Mouse (Mus musculus): Measurements from ENCODE around the gene Hist1h1c. TPM values are rescaled to one million over a fixed set of nuclear protein-coding genes. Genes with fewer than 3 reads are reported as not detected.
A peak's percentile ranks its signal among the peaks of the same experiment; 100 is the strongest.
"Not testable (repeated sequence)": the region's sequence is repeated elsewhere in the genome, so short reads cannot be mapped to it uniquely, and the experiment has no call there.

Hist1h1c gene
- polyA plus RNA-seq, 1 experiment from 2014 or later: 17.2 TPM

DNA sequence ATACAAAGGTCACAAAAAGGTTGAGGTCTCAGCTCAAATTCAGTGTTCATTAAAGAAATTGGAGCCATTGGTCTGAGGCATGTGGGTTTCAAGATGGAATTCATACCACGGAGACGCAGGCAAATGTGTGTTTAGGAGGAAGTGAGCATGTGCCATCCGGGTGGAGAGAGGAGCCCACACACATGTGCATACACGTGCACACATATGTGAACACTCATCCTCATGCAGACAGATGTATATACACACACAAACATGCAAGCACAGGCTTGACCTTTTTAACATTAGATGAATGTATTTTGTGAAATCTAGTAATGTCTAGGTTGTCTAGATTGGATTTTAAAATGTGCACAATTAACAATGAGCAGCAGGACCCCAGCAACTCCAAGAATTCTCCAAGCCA lies 36.4 kb upstream of the Hist1h1c start:
- 84% methylated on average over 4 of the region's 4 CpGs for WGBS
- no peaks in the 10 kb centered on the region for H3K9me3 ChIP-seq
- H3K36me3 ChIP-seq: no peaks in the 10 kb centered on the region
- no peaks in the 10 kb centered on the region for H3K27me3 ChIP-seq (ENCODE audit: insufficient read depth, poor library complexity, severe bottlenecking)
- H3K27ac ChIP-seq: no peak overlapping the region
- no peak overlapping the region for H3K4me3 ChIP-seq
- no peak for DNase-seq (ENCODE audit: low spot score)
- peaks cover 8% of the 10 kb centered on the region; the same call in 1 of the 2 replicates for H3K4me1 ChIP-seq

- WGBS: 90% methylated on average over 2 of the region's 2 CpGs
- peak; percentile 9 for DNase-seq (ENCODE audit: low spot score)
- not testable (repeated sequence) for H3K27ac ChIP-seq; H3K9me3 ChIP-seq; H3K4me3 ChIP-seq; H3K36me3 ChIP-seq; H3K4me1 ChIP-seq; H3K27me3 ChIP-seq (ENCODE audit: insufficient read depth, poor library complexity, severe bottlenecking)
Measured at GRCm38 (mm10) chr13:23702801-23703200, 35.8 kb upstream of the Hist1h1c start.

- 78% methylated on average over 7 of the region's 7 CpGs for WGBS
Measured at GRCm38 (mm10) chr13:23705751-23706356, 32.8 kb upstream of the Hist1h1c start.

DNA sequence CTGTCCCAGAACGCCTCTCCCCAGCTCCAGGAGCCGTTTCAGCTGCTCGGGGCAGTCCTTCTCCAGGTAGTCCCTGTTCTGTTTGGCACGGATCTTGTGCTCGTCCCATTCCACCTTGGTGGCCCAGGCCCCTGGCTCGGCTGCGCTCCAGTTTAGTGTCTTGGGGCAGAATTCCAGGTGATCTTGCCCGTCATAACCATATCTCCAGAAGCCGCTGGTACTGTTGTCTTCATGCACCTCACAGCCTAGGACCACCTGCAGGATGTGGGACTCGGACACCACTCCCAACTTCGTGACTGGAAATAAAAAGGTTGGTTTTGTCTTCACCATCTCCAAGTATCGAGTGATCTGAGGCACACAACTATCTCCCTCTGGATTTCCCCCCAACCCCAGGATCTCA lies 31.8 kb upstream of the Hist1h1c start:
- peaks cover 28% of the 10 kb centered on the region for H3K4me1 ChIP-seq
- H3K36me3 ChIP-seq: no peaks in the 10 kb centered on the region
- 90% methylated on average over 12 of the region's 12 CpGs for WGBS
- no peak overlapping the region for H3K27ac ChIP-seq
- no peaks in the 10 kb centered on the region for H3K9me3 ChIP-seq
- no peaks in the 10 kb centered on the region for H3K27me3 ChIP-seq (ENCODE audit: insufficient read depth, poor library complexity, severe bottlenecking)
- H3K4me3 ChIP-seq: no peak overlapping the region
- no peak for DNase-seq (ENCODE audit: low spot score)

More at GRCm38 (mm10) chr13:23705751-23706356, 32.8 kb upstream of the Hist1h1c start:
- no peak overlapping the region for H3K4me3 ChIP-seq
- H3K4me1 ChIP-seq: peaks cover 29% of the 10 kb centered on the region
- H3K36me3 ChIP-seq: no peaks in the 10 kb centered on the region
- H3K27me3 ChIP-seq (ENCODE audit: insufficient read depth, poor library complexity, severe bottlenecking): no peaks in the 10 kb centered on the region
- H3K27ac ChIP-seq: 0 out of 2 replicates have a peak overlapping the region, but pooled peaks have one; percentile 22
- peak; percentile 50 for DNase-seq (ENCODE audit: low spot score)
- no peaks in the 10 kb centered on the region for H3K9me3 ChIP-seq

DNA sequence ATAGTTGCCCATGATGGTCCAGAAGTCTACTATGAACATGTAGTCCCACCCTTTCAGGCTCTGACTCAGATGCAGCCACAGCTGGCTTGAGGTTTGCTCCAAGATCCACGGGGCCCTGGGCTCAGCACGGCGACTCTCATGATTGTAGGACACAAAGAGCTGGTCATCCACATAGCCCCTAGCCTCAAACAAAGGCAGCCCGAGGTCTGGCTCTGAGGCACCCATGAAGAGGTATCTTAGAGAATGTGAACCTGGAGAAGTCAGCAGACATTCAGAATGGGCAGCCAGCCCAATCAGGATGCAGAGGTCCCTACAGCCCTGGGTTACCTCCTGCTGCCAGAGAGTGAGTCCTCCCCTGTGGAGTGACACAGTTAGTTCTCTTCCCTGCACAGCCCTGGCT lies 30.6 kb upstream of the Hist1h1c start:
- Histone ChIP-seq H3K9me3 (no peaks in the 10 kb centered on the region), H3K4me3 (no peak overlapping the region), H3K36me3 (no peaks in the 10 kb centered on the region), H3K27ac (peak overlapping the region; percentile 26; the same call in 1 of the 2 replicates), H3K4me1 (peaks cover 28% of the 10 kb centered on the region), H3K27me3 (ENCODE audit: insufficient read depth, poor library complexity, severe bottlenecking) (no peaks in the 10 kb centered on the region)
- 74% methylated on average over 4 of the region's 4 CpGs for WGBS
- no peak for DNase-seq (ENCODE audit: low spot score)

DNA sequence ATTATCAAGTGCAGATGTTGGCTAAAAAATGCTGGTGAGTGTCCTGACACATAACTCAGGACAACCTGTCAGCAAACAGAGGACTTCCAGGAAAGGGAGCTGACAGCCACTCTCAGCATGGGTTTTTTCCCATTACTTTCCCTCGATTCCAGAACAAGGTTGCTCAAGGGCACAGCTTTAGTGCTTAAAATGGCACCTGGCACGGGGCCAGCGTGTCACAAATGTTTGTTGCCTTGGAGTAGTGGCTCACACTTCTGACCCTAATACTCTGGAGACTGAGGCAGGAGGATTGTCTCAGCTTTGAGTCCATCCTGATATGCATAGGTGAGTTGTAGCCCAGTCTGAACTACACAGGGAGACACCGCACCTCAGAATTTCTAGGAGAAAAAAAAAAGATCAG lies 30.0 kb upstream of the Hist1h1c start:
- H3K9me3 ChIP-seq: no peaks in the 10 kb centered on the region
- DNase-seq (ENCODE audit: low spot score): no peak
- H3K27ac ChIP-seq: peak overlapping the region; percentile 26
- WGBS: 54% methylated on average over 4 of the region's 4 CpGs
- no peak overlapping the region for H3K4me3 ChIP-seq
- no peaks in the 10 kb centered on the region for H3K36me3 ChIP-seq
- no peaks in the 10 kb centered on the region for H3K27me3 ChIP-seq (ENCODE audit: insufficient read depth, poor library complexity, severe bottlenecking)
- H3K4me1 ChIP-seq: peaks cover 28% of the 10 kb centered on the region

DNA sequence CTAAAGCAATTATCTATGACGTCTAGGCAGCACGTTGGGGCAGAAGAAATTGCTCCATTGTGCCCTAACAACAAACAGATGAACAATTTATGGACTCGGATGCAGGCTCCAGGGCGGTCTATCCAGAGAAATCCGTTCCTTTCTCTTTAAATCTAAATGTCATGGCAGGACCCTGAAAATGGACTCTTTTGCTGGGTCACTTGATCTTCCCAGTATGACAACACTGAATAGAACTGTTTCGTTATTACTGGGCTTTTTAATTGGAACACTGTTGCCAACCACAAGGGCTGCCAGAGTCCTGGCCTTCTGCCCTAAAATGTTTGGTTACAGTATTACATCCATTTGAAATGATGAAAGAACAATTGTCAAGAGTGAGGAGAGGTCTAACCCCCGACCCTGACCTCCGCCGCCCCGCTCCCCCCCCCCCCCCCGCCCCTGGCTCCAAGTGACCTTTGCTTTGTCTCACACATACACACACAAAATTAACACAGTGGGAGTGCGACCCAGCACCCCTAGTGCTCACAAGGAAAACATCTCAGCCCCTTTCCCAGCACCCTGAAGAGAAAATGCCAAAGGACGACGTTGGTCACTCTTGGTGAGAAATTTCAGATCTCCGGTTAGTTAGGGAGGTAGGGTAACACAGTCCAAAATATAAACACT lies 28.8 kb upstream of the Hist1h1c start:
- H3K27ac ChIP-seq: peak overlapping the region; percentile 80
- H3K36me3 ChIP-seq: no peaks in the 10 kb centered on the region
- H3K9me3 ChIP-seq: no peaks in the 10 kb centered on the region
- DNase-seq (ENCODE audit: low spot score): no peak
- no peaks in the 10 kb centered on the region for H3K27me3 ChIP-seq (ENCODE audit: insufficient read depth, poor library complexity, severe bottlenecking)
- H3K4me3 ChIP-seq: peak overlapping the region; percentile 61
- WGBS: 29% methylated on average over 15 of the region's 15 CpGs
- peaks cover 28% of the 10 kb centered on the region for H3K4me1 ChIP-seq

DNA sequence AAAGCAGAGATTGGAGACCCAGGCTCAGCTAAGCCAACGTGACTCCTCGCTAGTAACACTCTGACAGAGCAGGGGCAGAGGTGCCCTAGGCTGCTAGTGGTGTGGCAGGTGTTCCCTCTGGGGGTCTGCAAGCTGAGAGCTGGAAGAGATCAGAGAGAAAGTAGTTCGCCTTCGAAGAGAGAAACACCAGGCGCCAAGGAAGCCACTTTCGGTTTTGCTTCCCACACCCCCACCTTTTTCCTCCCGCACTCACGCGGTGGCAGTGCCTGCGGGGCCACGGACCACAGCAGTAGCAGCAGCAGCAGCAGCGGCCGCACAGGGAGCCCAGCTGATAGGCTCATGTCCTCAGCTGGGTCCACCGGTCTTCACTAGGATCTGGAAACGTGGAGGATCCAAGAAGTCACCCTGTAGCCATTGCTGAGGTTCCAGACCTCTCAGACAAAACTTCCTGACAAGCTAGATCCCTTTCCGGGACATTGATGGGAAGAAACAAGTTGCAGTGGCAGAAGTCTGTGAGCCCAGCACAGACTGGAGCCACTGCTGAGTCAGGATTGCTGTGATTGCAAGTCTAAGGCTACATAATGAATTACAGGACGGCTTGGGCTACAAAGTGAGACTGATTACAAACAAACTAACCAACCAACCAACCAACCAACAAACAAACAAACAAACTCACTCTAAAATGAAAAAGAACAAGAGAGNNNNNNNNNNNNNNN lies 28.1 kb upstream of the Hist1h1c start, which contains the start of gene Hfe:
Gene Hfe, minus strand, starts transcription at position 481 of the 716 bp plus-strand sequence.
- Histone ChIP-seq H3K4me3 (peak within 1 kb of the TSS; percentile 61), H3K27ac (peak within 1 kb of the TSS; percentile 80), H3K9me3 (no peaks in the 10 kb centered on the region), H3K27me3 (ENCODE audit: insufficient read depth, poor library complexity, severe bottlenecking) (no peaks in the 10 kb centered on the region), H3K36me3 (no peaks in the 10 kb centered on the region), H3K4me1 (peaks cover 28% of the 10 kb centered on the region)
- no peak for DNase-seq (ENCODE audit: low spot score)
- 1% methylated on average over 17 of the region's 17 CpGs for WGBS

DNA sequence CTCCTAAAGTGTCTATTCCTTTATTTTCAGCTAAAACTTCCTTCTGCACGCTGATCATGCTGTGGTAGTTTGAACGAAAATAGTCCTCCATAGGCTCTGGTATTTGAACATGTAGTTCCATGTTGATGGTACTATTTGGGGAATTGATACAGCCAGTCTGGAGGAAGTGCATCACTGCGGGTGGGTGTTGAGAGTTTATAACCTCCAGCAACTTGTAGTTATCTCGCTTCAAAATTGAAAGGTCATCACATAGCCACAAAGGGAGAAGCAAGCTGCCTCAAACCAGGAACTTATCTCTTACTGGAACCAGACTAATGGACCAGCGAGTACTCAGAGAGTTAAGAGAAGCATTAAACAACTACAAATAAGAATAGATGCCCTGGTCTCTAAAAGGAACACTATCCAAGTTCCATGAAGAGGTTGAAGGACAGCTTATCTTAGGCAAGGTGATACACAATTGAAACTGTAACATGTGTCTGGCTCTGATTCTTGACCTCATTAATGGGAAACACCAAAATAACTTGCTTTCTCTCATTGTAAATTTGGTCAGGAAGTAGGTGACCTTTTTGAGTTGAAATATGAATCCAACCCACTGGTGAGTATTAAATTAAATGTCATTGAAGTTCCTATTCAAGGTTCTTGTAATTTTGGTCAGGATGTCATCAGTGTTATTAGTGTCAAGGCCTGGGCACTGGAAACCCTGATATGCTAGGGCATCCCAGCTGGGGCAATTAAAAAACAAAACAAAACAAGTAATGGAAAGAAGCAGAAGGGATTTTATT lies 22.2 kb upstream of the Hist1h1c start:
- DNase-seq (ENCODE audit: low spot score): no peak

GRCm38 (mm10) chr13:23717176-23717575 lies 21.4 kb upstream of the Hist1h1c start:
- H3K9me3 ChIP-seq: no peaks in the 10 kb centered on the region
- H3K36me3 ChIP-seq: no peaks in the 10 kb centered on the region
- DNase-seq (ENCODE audit: low spot score): no peak
- 36% methylated on average over 11 of the region's 11 CpGs for WGBS
- H3K27me3 ChIP-seq (ENCODE audit: insufficient read depth, poor library complexity, severe bottlenecking): no peaks in the 10 kb centered on the region
- H3K4me1 ChIP-seq: peaks cover 3% of the 10 kb centered on the region; the same call in 1 of the 2 replicates
- H3K4me3 ChIP-seq: no peak overlapping the region
- H3K27ac ChIP-seq: no peak overlapping the region

More for the DNA sequence above, 22.2 kb upstream of the Hist1h1c start:
- peaks cover 3% of the 10 kb centered on the region; the same call in 1 of the 2 replicates for H3K4me1 ChIP-seq
- no peaks in the 10 kb centered on the region for H3K9me3 ChIP-seq
- H3K27me3 ChIP-seq (ENCODE audit: insufficient read depth, poor library complexity, severe bottlenecking): no peaks in the 10 kb centered on the region
- no peak overlapping the region for H3K4me3 ChIP-seq
- no peak overlapping the region for H3K27ac ChIP-seq
- WGBS: 61% methylated on average over 5 of the region's 5 CpGs
- no peaks in the 10 kb centered on the region for H3K36me3 ChIP-seq

GRCm38 (mm10) chr13:23717593-23718245 lies 20.9 kb upstream of the Hist1h1c start:
- H3K27ac ChIP-seq; DNase-seq (ENCODE audit: low spot score); H3K9me3 ChIP-seq; H3K27me3 ChIP-seq (ENCODE audit: insufficient read depth, poor library complexity, severe bottlenecking); H3K4me1 ChIP-seq; H3K36me3 ChIP-seq; H3K4me3 ChIP-seq: not testable (repeated sequence)
- 11% methylated on average over 2 of the region's 2 CpGs for WGBS

DNA sequence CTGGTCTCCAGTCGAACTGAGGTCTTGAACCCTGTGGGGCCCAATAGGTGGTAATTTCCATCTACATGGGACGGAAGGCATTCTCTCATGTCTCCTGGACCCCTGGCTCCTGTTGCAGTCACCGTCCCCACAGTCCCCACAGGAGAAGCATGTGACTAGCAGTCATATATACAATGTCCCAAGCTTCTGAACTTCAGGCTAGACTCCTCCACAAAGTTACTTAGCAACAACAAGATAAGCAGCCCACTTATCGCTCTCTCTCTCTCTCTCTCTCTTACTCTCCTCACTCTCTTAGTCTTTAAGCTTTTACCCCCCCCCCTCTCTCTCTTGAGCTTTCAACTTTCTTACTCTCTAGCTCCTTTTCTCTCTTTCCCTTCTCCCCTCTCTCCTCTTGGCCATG lies 14.4 kb upstream of the Hist1h1c start:
- WGBS: 42% methylated on average over 4 of the region's 4 CpGs
- Histone ChIP-seq H3K9me3 (no peaks in the 10 kb centered on the region), H3K36me3 (no peaks in the 10 kb centered on the region), H3K4me1 (peaks cover 15% of the 10 kb centered on the region), H3K27ac (peak overlapping the region; percentile 73; the same call in 1 of the 2 replicates), H3K27me3 (ENCODE audit: insufficient read depth, poor library complexity, severe bottlenecking) (no peaks in the 10 kb centered on the region), H3K4me3 (no peak overlapping the region)
- DNase-seq (ENCODE audit: low spot score): no peak

All from heart, embryonic 10.5 days (tissue).